Mouse (Mus musculus) MEL (cell line): ENCODE results near the gene Adprhl2. TPM values are rescaled to one million over a fixed set of nuclear protein-coding genes. Genes with fewer than 3 reads are reported as not detected.

Experiments
- DNase-seq: peaks from one replicate; pipeline ENCODE4 v3.0.0; 2011; ENCODE audit warnings: low read depth, low spot score
- H3K27ac ChIP-seq: 2 replicates; pipeline ENCODE4 v1.5.1; 2012; ENCODE audit warnings: low read depth, mild to moderate bottlenecking, control low read depth, low read length, moderate library complexity; ENCODE audit not compliant: control insufficient read depth
- H3K27me3 ChIP-seq, 2 experiments: fragments of 150-350 bp in 1 of 2; sonication (generic) in 1 of 2; 2 replicates each; pipeline ENCODE4 v1.6.1; 2012; ENCODE audit warnings: low read length in 2 of 2, mild to moderate bottlenecking in 2 of 2, improper control_type of control experiment in 1 of 2, moderate library complexity in 1 of 2; ENCODE audit not compliant: insufficient read depth in 2 of 2, control insufficient read depth in 1 of 2
- H3K36me3 ChIP-seq, 2 experiments: 2 replicates each; pipeline ENCODE4 v1.6.1; 2012 to 2014; ENCODE audit warnings: low read length in 2 of 2, improper control_type of control experiment in 1 of 2, inconsistent platforms in 1 of 2, mild to moderate bottlenecking in 1 of 2; ENCODE audit not compliant: insufficient read depth in 2 of 2, control insufficient read depth in 1 of 2
- H3K4me1 ChIP-seq, 2 experiments: fragments of 150-350 bp in 1 of 2; sonication (generic) in 1 of 2; 2 replicates each; pipeline ENCODE4 v1.6.1; 2012; ENCODE audit warnings: low read length in 2 of 2, improper control_type of control experiment in 1 of 2, mild to moderate bottlenecking in 1 of 2; ENCODE audit not compliant: insufficient read depth in 2 of 2, control insufficient read depth in 1 of 2
- H3K4me3 ChIP-seq, 2 experiments: fragments of 150-350 bp in 1 of 2; sonication (generic) in 1 of 2; 2 replicates each; pipeline ENCODE4 v1.5.1; 2012; ENCODE audit warnings: low read depth in 2 of 2, low read length in 2 of 2, mild to moderate bottlenecking in 2 of 2, moderate library complexity in 2 of 2, control low read depth in 1 of 2, improper control_type of control experiment in 1 of 2; ENCODE audit not compliant: control insufficient read depth in 1 of 2, insufficient read depth in 1 of 2
- H3K79me2 ChIP-seq: 2 replicates; pipeline ENCODE4 v1.6.1; 2012; ENCODE audit warnings: mild to moderate bottlenecking, low read length, moderate library complexity; ENCODE audit not compliant: control insufficient read depth, poor library complexity, insufficient read depth
- H3K9ac ChIP-seq: 2 replicates; pipeline ENCODE4 v1.6.1; 2012; ENCODE audit warnings: low read depth, mild to moderate bottlenecking, control low read depth, low read length, moderate library complexity; ENCODE audit not compliant: control insufficient read depth, poor library complexity, severe bottlenecking
- H3K9me3 ChIP-seq: fragments of 150-350 bp; sonication (generic); replicated peaks from 2 replicates; pipeline ENCODE4 v1.6.1; 2012; ENCODE audit warnings: mild to moderate bottlenecking, low read length, improper control_type of control experiment, moderate library complexity; ENCODE audit not compliant: insufficient read depth
- BHLHE40 ChIP-seq: IDR thresholded peaks from 2 replicates; pipeline ENCODE4 v1.6.1; 2012; ENCODE audit warnings: low read depth, mild to moderate bottlenecking, inconsistent platforms, low read length, improper control_type of control experiment, borderline replicate concordance
- CHD1 ChIP-seq: IDR thresholded peaks from 2 replicates; pipeline ENCODE4 v1.6.1; 2012; ENCODE audit warnings: low read depth, mild to moderate bottlenecking, inconsistent platforms, low read length, improper control_type of control experiment
- ELF1 ChIP-seq: IDR thresholded peaks from 2 replicates; pipeline ENCODE4 v1.6.1; 2014; ENCODE audit warnings: low read depth, mild to moderate bottlenecking, inconsistent platforms, low read length, improper control_type of control experiment, moderate library complexity
- GABPA ChIP-seq: IDR thresholded peaks from 2 replicates; pipeline ENCODE4 v1.6.1; 2012; ENCODE audit warnings: low read depth, mild to moderate bottlenecking, inconsistent platforms, low read length, improper control_type of control experiment, moderate library complexity
- JUND ChIP-seq: IDR thresholded peaks from 2 replicates; pipeline ENCODE4 v1.6.1; 2011; ENCODE audit warnings: low read depth, mild to moderate bottlenecking, improper control_type of control experiment, low read length
- KAT2A ChIP-seq: conservative IDR thresholded peaks from 2 replicates; pipeline ENCODE4 v1.6.1; 2012; ENCODE audit warnings: low read depth, low read length, improper control_type of control experiment, inconsistent platforms
- MAFK ChIP-seq: IDR thresholded peaks from 2 replicates; pipeline ENCODE4 v1.6.1; 2011; ENCODE audit warnings: low read depth, mild to moderate bottlenecking, low read length, improper control_type of control experiment, borderline replicate concordance
- MAX ChIP-seq: IDR thresholded peaks from 2 replicates; pipeline ENCODE4 v1.6.1; 2011; ENCODE audit warnings: low read length, improper control_type of control experiment
- MXI1 ChIP-seq: IDR thresholded peaks from 2 replicates; pipeline ENCODE4 v1.6.1; 2011; ENCODE audit warnings: mild to moderate bottlenecking, low read depth, low read length, improper control_type of control experiment
- MYB ChIP-seq: IDR thresholded peaks from 2 replicates; pipeline ENCODE4 v1.6.1; 2011; ENCODE audit warnings: mild to moderate bottlenecking, low read depth, low read length, improper control_type of control experiment
- MYC ChIP-seq: IDR thresholded peaks from 2 replicates; pipeline ENCODE4 v1.6.1; 2011; ENCODE audit warnings: low read depth, mild to moderate bottlenecking, low read length, improper control_type of control experiment, moderate library complexity
- NRF1 ChIP-seq: IDR thresholded peaks from 2 replicates; pipeline ENCODE4 v1.6.1; 2014; ENCODE audit warnings: low read depth, mild to moderate bottlenecking, inconsistent platforms, low read length, improper control_type of control experiment, moderate library complexity; ENCODE audit not compliant: poor library complexity, insufficient read depth, severe bottlenecking
- POLR2AphosphoS5 ChIP-seq: IDR thresholded peaks from 2 replicates; pipeline ENCODE4 v1.6.1; 2012; ENCODE audit warnings: low read depth, borderline replicate concordance, mild to moderate bottlenecking, inconsistent platforms, low read length, moderate library complexity, mixed read lengths
- RAD21 ChIP-seq: IDR thresholded peaks from 2 replicates; pipeline ENCODE4 v1.6.1; 2011; ENCODE audit warnings: mild to moderate bottlenecking, low read depth, low read length, improper control_type of control experiment
- TAL1 ChIP-seq: IDR thresholded peaks from 2 replicates; pipeline ENCODE4 v1.6.1; 2012; ENCODE audit warnings: mild to moderate bottlenecking, inconsistent platforms, low read length, moderate library complexity, mixed read lengths
- TBP ChIP-seq: IDR thresholded peaks from 2 replicates; pipeline ENCODE4 v1.8.0; 2011; ENCODE audit warnings: low read depth, low read length, improper control_type of control experiment
- TCF12 ChIP-seq: IDR thresholded peaks from 2 replicates; pipeline ENCODE4 v1.6.1; 2014; ENCODE audit warnings: low read depth, mild to moderate bottlenecking, inconsistent platforms, low read length, improper control_type of control experiment, moderate library complexity
- USF2 ChIP-seq, 2 experiments: IDR thresholded peaks; 2 replicates each; pipeline ENCODE4 v1.6.1; 2011 to 2012; ENCODE audit warnings: improper control_type of control experiment in 2 of 2, low read length in 2 of 2, borderline replicate concordance in 1 of 2, inconsistent platforms in 1 of 2, low read depth in 1 of 2, mild to moderate bottlenecking in 1 of 2; ENCODE audit not compliant: insufficient read depth in 1 of 2
- ZC3H11A ChIP-seq: IDR thresholded peaks from 2 replicates; pipeline ENCODE4 v1.6.1; 2012; ENCODE audit warnings: low read depth, mild to moderate bottlenecking, inconsistent platforms, low read length, improper control_type of control experiment
- ZKSCAN1 ChIP-seq: IDR thresholded peaks from 2 replicates; pipeline ENCODE4 v1.6.1; 2012; ENCODE audit warnings: low read depth, mild to moderate bottlenecking, inconsistent platforms, low read length, improper control_type of control experiment, moderate library complexity
- ZNF384 ChIP-seq: IDR thresholded peaks from 2 replicates; pipeline ENCODE4 v1.6.1; 2012; ENCODE audit warnings: low read depth, mild to moderate bottlenecking, inconsistent platforms, low read length, improper control_type of control experiment
- polyA plus RNA-seq, 2 experiments: library from polyadenylated mRNA; stranded (reverse) in 1 of 2; unstranded in 1 of 2; fragments of >175 nt in 1 of 2; fragments of >200 nt in 1 of 2; gene quantifications; 2 replicates each; pipeline versions ENCODE4 v1.2.1 to v1.2.4; 2012; ENCODE audit warnings: low replicate concordance in 2 of 2, low read depth in 1 of 2; ENCODE audit not compliant: insufficient read length in 2 of 2, insufficient read depth in 1 of 2, missing spikeins in 1 of 2
- total RNA-seq: library from RNA; depleted of rRNA; stranded (reverse); fragments of 300-350 nt; gene quantifications from 2 replicates; pipeline ENCODE4 v1.2.3, GENCODE M21; 2012

The Adprhl2 gene
- total and polyA plus RNA-seq, 3 experiments = 53.7 to 62.0 TPM; not detected in 1

DNA sequence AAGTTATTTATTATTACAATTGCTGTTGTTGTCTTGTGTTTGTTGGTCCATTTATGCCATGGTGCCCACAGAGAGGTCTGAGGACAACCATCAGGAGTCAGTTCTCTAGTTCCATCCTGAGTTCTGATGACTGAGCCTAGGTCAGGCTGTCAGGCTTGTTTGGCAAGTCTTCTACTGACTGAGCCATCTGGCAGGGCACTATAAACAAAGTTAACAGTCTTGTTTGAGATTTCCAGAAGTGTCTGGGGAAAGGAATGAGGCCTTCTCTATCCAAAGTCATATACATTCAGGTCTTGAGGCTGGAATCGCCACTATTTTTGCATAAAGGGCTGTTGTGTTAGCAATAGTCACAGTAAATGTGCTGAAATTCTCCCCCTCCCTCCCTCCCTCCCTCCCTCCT is 10.2 kb upstream of the Adprhl2 start:
- no peaks in the 10 kb centered on the region for H3K27me3 ChIP-seq
- no peak overlapping the region for H3K9ac ChIP-seq
- TF ChIP-seq GABPA (no peak), USF2 (IDR thresholded peaks at IDR 0.05; ENCODE audit: borderline replicate concordance in 1 of 2, insufficient read depth in 1 of 2, low read depth in 1 of 2, low read length in 2 of 2) (no peak), CHD1 (no peak), TAL1 (no peak), ZNF384 (no peak), KAT2A (no peak), MAX (no peak), BHLHE40 (no peak), NRF1 (no peak), MAFK (no peak), MYB (no peak), ELF1 (no peak), RAD21 (no peak), TBP (no peak), MXI1 (no peak), ZC3H11A (no peak)

DNA sequence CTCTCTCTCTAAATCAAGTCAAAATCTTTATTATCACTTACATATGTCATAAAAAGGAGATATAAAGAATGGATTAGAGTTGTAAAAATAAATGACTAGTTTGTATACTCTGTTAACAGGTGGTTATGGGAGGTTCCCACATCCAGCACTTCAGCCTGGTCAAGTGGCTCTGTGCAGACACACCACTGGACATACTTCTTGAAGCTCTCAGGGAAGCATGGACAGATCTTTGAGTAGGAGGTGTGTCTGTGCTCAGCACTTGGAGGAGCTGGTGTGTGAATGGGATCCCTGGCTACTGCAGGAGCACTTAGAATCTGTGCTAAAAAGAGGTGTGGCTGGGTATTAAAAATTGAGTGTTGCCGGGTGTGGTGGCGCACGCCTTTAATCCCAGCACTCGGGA is 8.8 kb upstream of the Adprhl2 start:
- DNase-seq = no peak
- no peaks in the 10 kb centered on the region for H3K36me3 ChIP-seq

More for the DNA sequence above, 10.2 kb upstream of the Adprhl2 start:
- no peaks in the 10 kb centered on the region for H3K4me1 ChIP-seq
- H3K4me3 ChIP-seq = no peak overlapping the region
- H3K79me2 ChIP-seq = no peaks in the 10 kb centered on the region
- no peak for DNase-seq
- H3K9me3 ChIP-seq = no peaks in the 10 kb centered on the region
- no peaks in the 10 kb centered on the region for H3K36me3 ChIP-seq
- no peak overlapping the region for H3K27ac ChIP-seq

More for the DNA sequence above, 8.8 kb upstream of the Adprhl2 start:
- Histone ChIP-seq H3K27me3 (no peaks in the 10 kb centered on the region), H3K4me3 (no peak overlapping the region), H3K27ac (no peak overlapping the region), H3K79me2 (no peaks in the 10 kb centered on the region), H3K9ac (no peak overlapping the region), H3K4me1 (no peaks in the 10 kb centered on the region), H3K9me3 (no peaks in the 10 kb centered on the region)
- no peak for TF ChIP-seq POLR2AphosphoS5
- no peak for TF ChIP-seq JUND
- TF ChIP-seq NRF1 = no peak
- no peak for TF ChIP-seq MYC
- no peak for TF ChIP-seq ZKSCAN1
- no peak for TF ChIP-seq TCF12
